ENCODE assay signal across 7 mouse cellular contexts in the genomic region with DNA sequence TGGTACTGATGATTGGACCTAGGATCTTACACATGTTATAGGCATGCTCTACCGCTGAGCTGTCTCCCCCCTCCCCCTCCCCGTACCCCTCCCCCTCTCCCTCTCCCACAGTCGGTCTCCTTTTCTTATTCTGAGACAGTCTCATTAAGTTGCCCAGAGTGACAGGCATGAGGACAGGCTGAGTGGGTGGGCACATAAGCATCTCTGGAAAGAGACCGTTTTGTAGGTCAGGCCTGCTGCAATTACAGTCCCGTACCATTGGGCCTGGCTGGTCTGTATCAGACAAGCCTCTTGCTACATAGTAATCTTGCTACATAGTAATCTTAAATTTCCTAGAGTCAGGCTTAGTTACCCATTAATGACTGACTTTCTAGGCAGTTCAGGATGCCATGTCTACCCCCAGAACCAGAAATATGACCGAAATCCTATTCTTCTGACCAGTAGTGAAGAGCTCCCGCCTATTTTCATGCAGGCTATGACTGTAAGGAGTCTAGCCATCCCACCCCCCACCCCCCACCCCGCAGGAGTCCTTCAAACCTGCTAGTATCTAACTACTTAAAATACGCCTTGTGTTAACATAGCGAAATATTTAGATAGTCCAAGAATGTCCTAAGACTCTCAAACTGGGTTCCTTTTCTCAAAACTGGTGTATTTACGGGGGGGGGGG. TPM values are rescaled to one million over a fixed set of nuclear protein-coding genes. Genes with fewer than 3 reads are reported as not detected.
A peak's percentile ranks its signal among the peaks of the same experiment; 100 is the strongest.
DNase-seq lines count a peak whose midpoint lies in the region; ATAC-seq and TF ChIP-seq lines count a peak whose summit lies in the region.

No protein-coding gene starts in this region.

- no peak for TF ChIP-seq EP300 in CH12.LX (IDR thresholded peaks at IDR 0.05; ENCODE audit: low read length)

- ATAC-seq in granulocyte monocyte progenitor cell, adult 5-6 weeks (replicated peaks; ENCODE audit: poor library complexity, severe bottlenecking): 0 out of 2 replicates have a peak, but pooled peaks have one; percentile 13

- H3K4me1 ChIP-seq in CH12.LX (ENCODE audit: control insufficient read depth in 1 of 2, insufficient read depth in 2 of 2): no peaks in the 10 kb centered on the region
- H3K4me1 ChIP-seq in midbrain, embryonic 10.5 days: peaks cover 23% of the 10 kb centered on the region

- DNase-seq in CH12.LX (ENCODE audit: extremely low read depth) (no peak), NIH3T3 (ENCODE audit: low read depth) (peak; percentile 19)
- peak; percentile 25 for DNase-seq in midbrain, embryonic 10.5 days (ENCODE audit: low spot score)
- DNase-seq in cerebellum, postnatal 4 days (ENCODE audit: low spot score in 2 of 2): no peak
- no peak for DNase-seq in adrenal gland, adult (ENCODE audit: inconsistent age in 2 of 2, low spot score in 1 of 2)
- no peak for DNase-seq in lung, postnatal 36 days

- TF ChIP-seq CTCF in CH12.LX (conservative IDR thresholded peaks at IDR 0.05 in 1 of 2, IDR thresholded peaks at IDR 0.05 in 1 of 2; ENCODE audit: low read depth in 2 of 2, low read length in 2 of 2): no peak

- dilution Hi-C loops in CH12.LX (cut with MboI; ENCODE audit: extremely low pct_ligation_motif_present, extremely low pct_unique_long_range_greater_than_20kb, low sequenced_read_pairs): no loop called here

- H3K27ac ChIP-seq in CH12.LX (ENCODE audit: insufficient read depth, low read depth): no peak overlapping the region
- 0 out of 2 replicates have a peak overlapping the region, but pooled peaks have one; percentile 81 for H3K27ac ChIP-seq in midbrain, embryonic 10.5 days (replicated peaks)

- 42% methylated on average over 9 of the region's 11 CpGs for WGBS in midbrain, embryonic 10.5 days

- no peak overlapping the region for H3K9ac ChIP-seq in CH12.LX (ENCODE audit: insufficient read depth, low read depth)

- no peak for TF ChIP-seq POLR2A in CH12.LX (IDR thresholded peaks at IDR 0.05; ENCODE audit: low read depth, low read length)

- TF ChIP-seq RAD21 in CH12.LX (IDR thresholded peaks at IDR 0.05; ENCODE audit: low read depth, low read length): no peak

- H3K4me2 ChIP-seq in CH12.LX (ENCODE audit: insufficient read depth, low read depth, poor library complexity, severe bottlenecking): peak overlapping the region; percentile 58; the same call in 1 of the 2 replicates

- H3K79me2 ChIP-seq in CH12.LX (replicated peaks; ENCODE audit: control insufficient read depth, extremely low read depth, insufficient read depth, poor library complexity, severe bottlenecking): no peaks in the 10 kb centered on the region

- no peaks in the 10 kb centered on the region for H3K27me3 ChIP-seq in CH12.LX (replicated peaks)
- no peaks in the 10 kb centered on the region; the same call in 1 of the 2 replicates for H3K27me3 ChIP-seq in midbrain, embryonic 10.5 days (ENCODE audit: low read depth, poor library complexity, severe bottlenecking)

- in situ Hi-C loops in CH12.LX (cut with MboI; ENCODE audit: low pct_ligation_motif_present, low pct_unique_long_range_greater_than_20kb, low sequenced_read_pairs): no loop called here

- peaks cover 3% of the 10 kb centered on the region for H3K9me3 ChIP-seq in CH12.LX (replicated peaks; ENCODE audit: low read length)
- no peaks in the 10 kb centered on the region for H3K9me3 ChIP-seq in midbrain, embryonic 10.5 days (replicated peaks)

- no peak overlapping the region for H3K4me3 ChIP-seq in CH12.LX (replicated peaks in 1 of 3; ENCODE audit: low read depth in 2 of 3, low read length in 2 of 3, poor library complexity in 1 of 3)
- peak overlapping the region; percentile 61 for H3K4me3 ChIP-seq in midbrain, embryonic 10.5 days

- H3K36me3 ChIP-seq in CH12.LX (replicated peaks in 1 of 2; ENCODE audit: control insufficient read depth in 1 of 2, insufficient read depth in 1 of 2, low read length in 1 of 2): no peaks in the 10 kb centered on the region
- H3K36me3 ChIP-seq in midbrain, embryonic 10.5 days: no peaks in the 10 kb centered on the region

TF ChIP-seq in CH12.LX, 34 proteins besides CTCF, POLR2A, EP300 and RAD21:
- TF ChIP-seq BHLHE40 (IDR thresholded peaks at IDR 0.05; ENCODE audit: low read depth, low read length): no peak
- TF ChIP-seq TBP (conservative IDR thresholded peaks at IDR 0.05; ENCODE audit: low read depth, low read length): no peak
- no peak for TF ChIP-seq MYC (IDR thresholded peaks at IDR 0.05; ENCODE audit: low read depth, low read length)
- TF ChIP-seq IRF4 (IDR thresholded peaks at IDR 0.05; ENCODE audit: low read depth, low read length): no peak
- no peak for TF ChIP-seq MXI1 (IDR thresholded peaks at IDR 0.05; ENCODE audit: low read depth, low read length)

RNA-seq across cellular contexts. Expression of gene Tnfaip6, which starts 0.7 kb away (rescaled TPM):
- total RNA-seq in CH12.LX (2012; rRNA removed) (0.38 and 0.59 TPM in 2 replicates), CH12.LX (2014; rRNA removed) (0.22 and 0.34 TPM in 2 replicates)
- 0.13 and 0.19 TPM in 2 replicates for polyA plus RNA-seq in CH12.LX (2012; ENCODE audit: insufficient read length, low read depth)
- total RNA-seq in granulocyte monocyte progenitor cell, adult 5-6 weeks (2014; fragmentation: Nextera tagmentation): 0.92 TPM in 1 of 2 replicates, not detected in the other
- total RNA-seq in granulocyte monocyte progenitor cell, adult 5-6 weeks (2017): 0.31 and 0.65 TPM in 2 replicates
- 19.4 and 21.6 TPM in 2 replicates for polyA plus RNA-seq in midbrain, embryonic 10.5 days (2016; fragmentation: Nextera tagmentation; extraction: Ambion mirVana)

RNA-seq across cellular contexts. Expression of gene Rif1, which starts 35.6 kb away (rescaled TPM):
- total RNA-seq in CH12.LX (2012; rRNA removed) (31.7 and 40.2 TPM in 2 replicates), CH12.LX (2014; rRNA removed) (57.7 and 66.2 TPM in 2 replicates)
- 31.9 and 33.8 TPM in 2 replicates for polyA plus RNA-seq in CH12.LX (2012; ENCODE audit: insufficient read length, low read depth)
- total RNA-seq in granulocyte monocyte progenitor cell, adult 5-6 weeks (2014; fragmentation: Nextera tagmentation): 82.1 and 90.8 TPM in 2 replicates
- total RNA-seq in granulocyte monocyte progenitor cell, adult 5-6 weeks (2017): 94.3 and 103 TPM in 2 replicates
- 32.1 and 35.5 TPM in 2 replicates for polyA plus RNA-seq in midbrain, embryonic 10.5 days (2016; fragmentation: Nextera tagmentation; extraction: Ambion mirVana)

Comparison
In these comparisons a context has a peak if more than half of its experiments do, and no peak if none do; other contexts are left out.
1. DNase-seq: peak in NIH3T3 (single experiment) and midbrain, embryonic 10.5 days (single experiment); none in CH12.LX (single experiment), cerebellum, postnatal 4 days (0 of 2), adrenal gland, adult (0 of 2) and lung, postnatal 36 days (single experiment).